Mouse (Mus musculus) midbrain, embryonic 11.5 days (tissue): ENCODE data around the gene Schip1. TPM values are rescaled to one million over a fixed set of nuclear protein-coding genes. Genes with fewer than 3 reads are reported as not detected.

Experiments used
- ATAC-seq: fragments of 200-750 bp; cut with Nextera tagmentation; 2 replicates; pipeline ENCODE4 v1.8.0; 2017; ENCODE audit warnings: moderate TSS enrichment, moderate library complexity; ENCODE audit not compliant: low FRiP score
- DNase-seq: peaks from one replicate; pipeline ENCODE4 v3.0.0; 2015; ENCODE audit warnings: low spot score; ENCODE audit errors: missing footprints
- H3K27ac ChIP-seq: fragments of 300-500 bp; sonication (generic); 2 replicates; pipeline ENCODE4 v1.5.1; 2014; ENCODE audit warnings: low read depth, low read length
- H3K27me3 ChIP-seq: fragments of 300-500 bp; sonication (generic); 2 replicates; pipeline ENCODE4 v1.6.1; 2014; ENCODE audit warnings: mild to moderate bottlenecking, low read length, moderate library complexity, mixed read lengths; ENCODE audit not compliant: control insufficient read depth, insufficient read depth
- H3K36me3 ChIP-seq: fragments of 300-500 bp; sonication (generic); 2 replicates; pipeline ENCODE4 v1.6.1; 2014; ENCODE audit warnings: mild to moderate bottlenecking, low read length, moderate library complexity, mixed read lengths; ENCODE audit not compliant: control insufficient read depth, insufficient read depth
- H3K4me1 ChIP-seq: fragments of 300-500 bp; sonication (generic); 2 replicates; pipeline ENCODE4 v1.6.1; 2014; ENCODE audit warnings: low read length; ENCODE audit not compliant: control insufficient read depth, insufficient read depth
- H3K4me2 ChIP-seq: fragments of 300-500 bp; sonication (generic); 2 replicates; pipeline ENCODE4 v1.6.1; 2014; ENCODE audit warnings: mild to moderate bottlenecking, moderate library complexity
- H3K4me3 ChIP-seq: fragments of 300-500 bp; sonication (generic); 2 replicates; pipeline ENCODE4 v1.5.1; 2014; ENCODE audit warnings: low read depth, low read length
- H3K9ac ChIP-seq: fragments of 300-500 bp; sonication (generic); 2 replicates; pipeline ENCODE4 v1.6.1; 2014; ENCODE audit warnings: low read length
- H3K9me3 ChIP-seq: fragments of 300-500 bp; sonication (generic); 2 replicates; pipeline ENCODE4 v1.6.1; 2016; ENCODE audit warnings: low read length; ENCODE audit not compliant: control insufficient read depth
- WGBS: fragments of 180-500 bp; shearing (Covaris S2); extraction: QIAGEN DNeasy Blood & Tissue Kit; methylation state at CpG from one replicate; pipeline ENCODE4 v1.1.7; 2014; 5-methylcytosine and 5-hydroxymethylcytosine counted together
- polyA plus RNA-seq: library from polyadenylated mRNA; unstranded; fragments of >200 nt; fragmentation: Nextera tagmentation; extraction: Ambion mirVana; gene quantifications from 2 replicates; pipeline ENCODE4 v1.2.1, GENCODE M21; 2014

Schip1 gene
- polyA plus RNA-seq, 1 experiment from 2014 or later = 83.1 TPM

DNA sequence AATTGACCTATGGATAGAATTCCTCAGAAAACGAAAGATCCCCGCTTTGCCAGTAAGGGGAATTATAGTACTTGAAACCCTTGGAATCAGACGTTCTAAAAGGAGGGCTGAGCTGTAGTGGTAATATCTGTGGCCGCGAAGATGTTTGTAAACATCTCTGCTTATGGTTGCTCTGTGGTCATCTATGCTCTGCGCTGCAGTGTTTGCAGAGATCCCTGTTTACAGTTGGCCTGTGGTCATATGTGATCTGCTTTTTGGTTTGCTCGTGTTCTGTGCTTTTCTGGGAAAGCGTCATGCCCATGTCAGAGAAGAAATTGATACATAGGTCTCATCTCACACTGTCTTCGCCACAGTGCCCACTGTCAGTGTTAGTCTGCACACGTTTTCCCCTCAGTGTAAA lies 528.0 kb downstream of the Schip1 start:
- Histone ChIP-seq H3K27ac (no peak overlapping the region), H3K4me3 (no peak overlapping the region), H3K4me1 (peaks cover 15% of the 10 kb centered on the region), H3K36me3 (no peaks in the 10 kb centered on the region), H3K9me3 (no peaks in the 10 kb centered on the region), H3K9ac (no peak overlapping the region), H3K4me2 (no peak overlapping the region), H3K27me3 (no peaks in the 10 kb centered on the region)
- 88% methylated on average over 10 of the region's 10 CpGs for whole genome bisulfite sequencing
- DNase-seq (no peak), ATAC-seq (no peak)

DNA sequence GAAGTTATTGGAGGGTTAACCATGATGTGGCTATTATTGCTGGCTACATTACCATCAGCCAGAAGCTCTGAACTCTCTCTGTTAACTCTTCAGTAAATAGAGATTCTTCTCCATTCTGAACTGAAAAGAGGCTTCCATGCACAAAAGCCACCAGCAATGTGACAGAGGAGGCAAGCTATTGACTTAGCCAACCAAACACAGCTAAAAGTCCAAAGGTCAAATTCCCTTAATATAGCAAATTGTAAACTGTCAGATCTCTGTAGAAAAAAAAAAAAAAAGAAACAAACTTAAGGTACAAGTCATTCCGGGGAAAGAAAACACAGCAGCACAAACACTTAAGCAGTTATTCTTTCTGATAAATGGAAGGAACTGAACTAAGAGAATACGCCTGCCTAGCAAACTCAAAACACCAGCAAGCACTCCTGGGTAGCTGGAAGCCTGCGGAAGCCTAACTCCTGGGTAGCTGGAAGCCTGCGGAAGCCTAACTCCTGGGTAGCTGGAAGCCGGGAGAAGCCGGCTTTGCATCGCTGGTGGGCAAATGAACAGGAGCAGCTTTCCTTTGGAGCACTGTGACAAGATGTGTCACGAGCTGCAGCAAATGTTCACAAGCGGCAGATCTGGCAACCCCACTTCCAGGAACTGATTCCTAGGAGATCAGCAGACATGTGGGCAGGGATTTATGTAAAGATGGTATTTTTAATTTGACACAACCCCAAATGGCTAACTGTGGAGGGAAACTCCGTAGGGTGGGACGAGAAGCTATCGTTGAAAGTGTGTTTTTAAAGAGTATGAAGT lies 528.7 kb downstream of the Schip1 start:
- no peak for DNase-seq
- H3K27me3 ChIP-seq = no peaks in the 10 kb centered on the region
- ATAC-seq = no peak
- H3K9ac ChIP-seq = no peak overlapping the region
- H3K36me3 ChIP-seq = no peaks in the 10 kb centered on the region
- no peaks in the 10 kb centered on the region for H3K9me3 ChIP-seq
- WGBS = 52% methylated on average over 12 of the region's 12 CpGs
- H3K27ac ChIP-seq = no peak overlapping the region
- H3K4me1 ChIP-seq = peaks cover 15% of the 10 kb centered on the region
- no peak overlapping the region for H3K4me3 ChIP-seq
- no peak overlapping the region for H3K4me2 ChIP-seq

DNA sequence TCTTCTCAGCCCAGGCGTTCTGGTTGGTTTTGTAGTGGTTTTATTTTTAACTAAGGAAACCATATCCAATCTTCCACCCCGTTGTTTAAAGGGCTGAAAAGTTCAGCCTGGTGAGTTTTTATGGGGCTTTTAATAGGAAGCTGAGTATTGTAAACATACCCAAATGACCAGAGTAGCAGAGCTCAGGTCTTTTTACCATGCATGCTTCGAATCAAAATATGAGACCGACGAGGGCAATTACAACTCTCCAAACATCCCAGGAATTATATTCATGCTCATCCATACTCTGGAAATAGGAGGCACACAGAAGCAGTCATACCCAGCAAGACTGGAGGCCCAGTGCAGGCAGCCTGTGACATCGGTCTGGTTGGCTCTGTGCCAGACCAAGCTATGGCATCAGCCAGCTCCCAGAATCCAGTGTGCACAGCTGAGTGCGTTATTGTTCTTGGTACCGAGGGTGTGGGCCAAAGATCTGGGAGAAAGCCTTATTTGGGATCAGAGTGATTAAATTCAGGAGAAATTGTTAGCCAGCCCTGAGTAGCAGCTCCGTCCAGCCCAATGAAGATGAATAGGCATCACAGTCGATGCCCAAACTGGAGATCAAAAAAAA lies 530.8 kb downstream of the Schip1 start:
- no peak for ATAC-seq
- Histone ChIP-seq H3K4me3 (no peak overlapping the region), H3K36me3 (no peaks in the 10 kb centered on the region), H3K9me3 (no peaks in the 10 kb centered on the region), H3K27ac (no peak overlapping the region), H3K27me3 (no peaks in the 10 kb centered on the region), H3K9ac (no peak overlapping the region), H3K4me2 (no peak overlapping the region), H3K4me1 (peaks cover 9% of the 10 kb centered on the region)
- 83% methylated on average over 10 of the region's 10 CpGs for WGBS
- DNase-seq = no peak

DNA sequence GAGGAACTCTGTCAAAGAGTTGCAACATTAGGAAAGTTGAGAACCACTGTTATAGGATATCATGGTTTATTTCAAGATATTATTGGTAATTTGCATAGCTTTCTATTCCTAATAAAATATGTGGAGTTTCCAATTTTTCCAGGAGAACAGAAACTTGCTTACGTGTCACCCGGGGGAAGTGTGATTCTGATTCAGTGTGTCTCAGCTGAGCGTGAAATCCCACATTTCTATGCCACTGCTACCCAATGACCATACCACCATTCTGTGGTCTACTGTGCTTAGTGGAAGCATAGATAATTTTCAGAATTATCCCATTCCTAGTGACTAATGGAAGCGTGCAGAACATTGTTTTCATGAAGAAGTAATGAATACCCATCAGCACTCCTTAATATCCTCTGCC lies 532.3 kb downstream of the Schip1 start:
- no peak overlapping the region for H3K4me2 ChIP-seq
- H3K27me3 ChIP-seq = no peaks in the 10 kb centered on the region
- no peak for ATAC-seq
- H3K9me3 ChIP-seq = no peaks in the 10 kb centered on the region
- no peaks in the 10 kb centered on the region for H3K36me3 ChIP-seq
- peaks cover 8% of the 10 kb centered on the region; the same call in 1 of the 2 replicates for H3K4me1 ChIP-seq
- no peak overlapping the region for H3K27ac ChIP-seq
- DNase-seq = no peak
- 92% methylated on average over 4 of the region's 4 CpGs for WGBS
- no peak overlapping the region for H3K9ac ChIP-seq
- no peak overlapping the region for H3K4me3 ChIP-seq

DNA sequence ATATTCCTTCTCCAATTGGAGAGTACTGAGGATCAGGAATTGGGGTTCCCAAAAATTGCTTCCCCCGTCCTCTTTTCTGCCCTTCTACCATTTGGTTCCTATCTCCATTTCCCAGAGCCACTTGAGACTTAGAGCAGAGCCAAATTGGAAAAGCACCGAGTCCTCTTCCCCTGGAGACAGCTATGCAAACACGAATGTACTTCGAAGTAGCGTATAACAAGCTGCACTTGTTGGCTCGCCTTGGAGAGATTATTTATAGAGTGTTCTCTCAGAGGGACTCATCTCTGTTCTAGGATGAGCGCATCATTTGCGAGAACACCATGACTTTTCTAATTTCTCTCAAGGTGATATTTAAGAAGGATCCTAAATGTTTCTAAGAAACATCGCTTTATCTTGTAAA lies 538.3 kb downstream of the Schip1 start:
- Histone ChIP-seq H3K9me3 (no peaks in the 10 kb centered on the region), H3K4me3 (no peak overlapping the region), H3K9ac (no peak overlapping the region), H3K36me3 (no peaks in the 10 kb centered on the region), H3K4me1 (peaks cover 4% of the 10 kb centered on the region; the same call in 1 of the 2 replicates), H3K27ac (no peak overlapping the region), H3K4me2 (no peak overlapping the region), H3K27me3 (no peaks in the 10 kb centered on the region)
- DNase-seq = no peak
- ATAC-seq = no peak
- WGBS = 91% methylated on average over 9 of the region's 9 CpGs

DNA sequence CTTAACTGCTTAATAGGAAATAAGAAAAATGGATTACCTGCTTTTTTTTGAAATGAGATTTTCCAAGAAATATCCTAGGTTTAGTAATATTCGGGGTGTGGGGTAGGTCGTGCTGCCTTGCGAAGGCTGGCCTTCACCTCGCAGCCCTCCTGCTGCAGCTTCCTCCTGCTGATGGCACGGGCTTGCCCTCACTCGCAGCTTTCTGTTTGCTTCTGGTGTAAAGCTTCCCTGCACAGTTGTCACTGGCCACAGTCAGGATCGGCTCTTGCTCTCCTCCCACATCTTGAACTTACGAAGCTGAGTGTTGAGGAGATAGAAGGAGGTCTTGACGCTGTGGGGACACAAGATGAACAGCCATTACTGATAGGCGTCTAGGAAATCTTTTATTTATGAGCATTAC lies 539.9 kb downstream of the Schip1 start:
- Histone ChIP-seq H3K27ac (peak overlapping the region; percentile 45; the same call in 1 of the 2 replicates), H3K9me3 (no peaks in the 10 kb centered on the region), H3K4me1 (peaks cover 6% of the 10 kb centered on the region; the same call in 1 of the 2 replicates), H3K27me3 (no peaks in the 10 kb centered on the region), H3K4me3 (no peak overlapping the region), H3K36me3 (no peaks in the 10 kb centered on the region), H3K9ac (no peak overlapping the region), H3K4me2 (no peak overlapping the region)
- DNase-seq = peak; percentile 86
- 70% methylated on average over 10 of the region's 10 CpGs for WGBS
- peak; percentile 58 for ATAC-seq

DNA sequence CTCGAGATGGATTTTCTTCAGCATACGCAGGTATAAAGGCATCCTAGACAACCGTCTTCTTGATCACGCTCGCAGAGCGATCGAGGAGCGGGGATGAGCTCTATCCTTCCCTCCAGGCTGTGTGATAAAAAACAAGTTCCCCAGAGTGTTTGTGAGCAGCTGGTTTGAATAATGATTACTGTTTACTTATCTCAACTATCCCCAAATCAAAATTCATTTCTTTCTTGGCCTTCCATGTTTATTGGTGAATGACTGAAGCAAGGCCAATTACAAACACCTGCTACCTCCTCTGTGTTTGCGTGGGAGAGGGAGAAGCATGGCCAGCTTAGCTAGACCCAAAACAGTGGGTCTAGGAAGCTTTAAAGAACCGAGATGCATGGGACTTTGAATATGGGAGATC lies 540.4 kb downstream of the Schip1 start:
- Histone ChIP-seq H3K4me1 (peaks cover 6% of the 10 kb centered on the region; the same call in 1 of the 2 replicates), H3K4me2 (no peak overlapping the region), H3K36me3 (no peaks in the 10 kb centered on the region), H3K4me3 (no peak overlapping the region), H3K27me3 (no peaks in the 10 kb centered on the region), H3K27ac (peak overlapping the region; percentile 45; the same call in 1 of the 2 replicates), H3K9ac (no peak overlapping the region), H3K9me3 (no peaks in the 10 kb centered on the region)
- WGBS = 80% methylated on average over 10 of the region's 10 CpGs
- ATAC-seq (peak; percentile 72), DNase-seq (no peak)

DNA sequence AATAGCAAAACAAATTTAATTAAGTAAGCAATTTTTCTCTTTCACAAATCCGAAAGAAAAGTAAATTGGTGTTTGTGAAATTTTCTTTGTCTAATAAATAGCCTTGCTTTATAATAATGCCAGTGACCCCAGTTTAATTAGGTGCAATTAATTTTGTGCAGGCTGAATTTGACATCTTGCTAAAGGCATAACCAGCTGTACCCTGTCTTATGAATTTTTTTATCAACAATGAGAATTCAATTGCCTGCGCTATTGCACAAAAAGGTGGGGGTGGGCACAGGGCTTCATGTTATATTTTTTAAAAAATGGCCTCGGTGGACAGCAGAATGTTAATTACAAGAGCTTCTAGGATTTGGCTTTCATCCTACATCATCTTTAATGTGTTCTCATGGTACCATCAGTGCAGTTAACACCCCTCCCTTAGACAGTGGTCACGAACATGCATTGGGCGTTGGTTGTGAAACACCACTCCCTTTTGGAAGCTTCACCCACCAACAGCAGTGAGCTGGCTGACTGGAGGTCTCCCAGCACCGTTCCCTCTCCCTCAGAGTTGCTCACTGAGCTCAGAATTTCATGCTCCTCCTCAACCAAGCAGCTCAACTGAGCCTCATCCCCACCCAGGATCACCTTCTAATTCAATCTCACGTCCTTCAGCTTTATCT lies 541.5 kb downstream of the Schip1 start:
- Histone ChIP-seq H3K9ac (no peak overlapping the region), H3K36me3 (no peaks in the 10 kb centered on the region), H3K27me3 (no peaks in the 10 kb centered on the region), H3K4me3 (no peak overlapping the region), H3K4me2 (no peak overlapping the region), H3K4me1 (peaks cover 6% of the 10 kb centered on the region; the same call in 1 of the 2 replicates), H3K9me3 (no peaks in the 10 kb centered on the region), H3K27ac (no peak overlapping the region)
- ATAC-seq (no peak), DNase-seq (no peak)
- WGBS = 88% methylated on average over 7 of the region's 7 CpGs

DNA sequence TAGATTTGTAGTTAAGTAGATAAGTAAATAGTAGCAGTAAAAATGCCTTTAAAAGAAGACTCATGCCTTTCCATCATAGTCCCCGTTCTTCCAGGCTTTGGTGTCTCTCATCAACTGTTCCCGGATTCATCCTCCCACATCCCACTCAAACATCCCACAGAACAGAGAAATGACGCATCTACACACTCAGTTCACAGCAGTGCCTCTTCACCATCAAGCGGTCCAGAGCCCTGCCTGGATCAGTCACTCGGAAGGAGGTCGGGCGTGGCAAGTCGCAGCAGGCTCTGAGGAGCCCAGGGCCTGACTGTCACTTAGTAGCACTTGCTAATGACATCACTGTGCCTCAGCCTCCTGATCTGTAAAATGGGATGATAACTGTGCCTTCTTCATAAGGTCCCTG lies 542.1 kb downstream of the Schip1 start:
- no peaks in the 10 kb centered on the region for H3K27me3 ChIP-seq
- no peak overlapping the region for H3K9ac ChIP-seq
- no peaks in the 10 kb centered on the region for H3K36me3 ChIP-seq
- H3K4me2 ChIP-seq = no peak overlapping the region
- H3K27ac ChIP-seq = no peak overlapping the region
- no peaks in the 10 kb centered on the region for H3K9me3 ChIP-seq
- H3K4me1 ChIP-seq = peaks cover 6% of the 10 kb centered on the region; the same call in 1 of the 2 replicates
- DNase-seq (no peak), ATAC-seq (no peak)
- H3K4me3 ChIP-seq = no peak overlapping the region
- 93% methylated on average over 8 of the region's 8 CpGs for WGBS
